In the genomic region with DNA sequence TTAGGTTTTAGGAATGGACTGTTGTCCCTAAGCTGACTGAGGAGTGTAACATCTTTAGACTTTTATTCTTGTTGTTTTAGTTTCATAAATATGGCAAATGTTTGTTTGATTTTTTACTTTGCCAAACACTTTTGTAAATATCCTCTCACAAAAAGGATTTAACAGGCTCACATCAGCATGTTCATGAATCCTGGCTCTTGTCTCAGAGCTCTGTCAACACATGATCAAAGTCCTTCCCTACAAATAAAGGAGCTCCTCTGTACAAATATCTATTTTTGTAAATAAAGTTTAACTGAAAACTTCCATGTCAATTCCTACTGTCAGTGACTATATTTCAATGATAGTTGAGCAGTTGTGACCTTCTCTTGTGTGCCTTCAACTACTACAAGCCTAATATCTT, we compare ENCODE assay signal across 16 mouse cellular contexts.
"Had no signal": no experiment of that assay in that cellular context is flagged by ENCODE, and none has a peak within 500 bp of the region (broad histone marks: within the 10 kb centered on the region; RNA-seq: fewer than 3 reads in every experiment).

No protein-coding gene starts in this region.

- H3K4me1 ChIP-seq: neural tube, embryonic 13.5 days; neural tube, embryonic 15.5 days; stomach, embryonic 15.5 days had no signal

- H3K4me3 ChIP-seq: neural tube, embryonic 13.5 days; neural tube, embryonic 15.5 days; stomach, embryonic 15.5 days had no signal

- DNase-seq: retina, postnatal 1 day; right cerebral cortex, adult 18-20 months; right cerebral cortex, postnatal 14 days; right cerebral cortex, postnatal 25 days; right cerebral cortex, postnatal 4 days; spleen, adult 18-20 months; thymus, adult 18-20 months; thymus, adult 2 months; thymus, postnatal 14 days; thymus, postnatal 25 days; thymus, postnatal 36 days; thymus, postnatal 4 days had no signal

- H3K36me3 ChIP-seq: neural tube, embryonic 13.5 days; neural tube, embryonic 15.5 days; stomach, embryonic 15.5 days had no signal

- H3K27me3 ChIP-seq: neural tube, embryonic 13.5 days; neural tube, embryonic 15.5 days; stomach, embryonic 15.5 days had no signal

- H3K9ac ChIP-seq: neural tube, embryonic 13.5 days; neural tube, embryonic 15.5 days; stomach, embryonic 15.5 days had no signal

- H3K9me3 ChIP-seq: neural tube, embryonic 13.5 days; neural tube, embryonic 15.5 days; stomach, embryonic 15.5 days had no signal

- H3K4me2 ChIP-seq: neural tube, embryonic 13.5 days; neural tube, embryonic 15.5 days; stomach, embryonic 15.5 days had no signal

- H3K27ac ChIP-seq: neural tube, embryonic 13.5 days; neural tube, embryonic 15.5 days; stomach, embryonic 15.5 days; stomach, postnatal 0 days had no signal
